Mouse (Mus musculus) G1E-ER4 (cell line): ENCODE measurements around the gene Ptar1. TPM values are rescaled to one million over a fixed set of nuclear protein-coding genes. Genes with fewer than 3 reads are reported as not detected.

ENCODE experiments used
- GATA1 ChIP-seq: IDR thresholded peaks from one replicate; pipeline ENCODE4 v1.8.0; 2012; ENCODE audit warnings: low read length, inconsistent platforms
- polyA plus RNA-seq: library from polyadenylated mRNA; stranded (reverse); fragments of >175 nt; gene quantifications from 2 replicates; pipeline ENCODE4 v1.2.3, GENCODE M21; 2012

The Ptar1 gene
- polyA plus RNA-seq: 0.57 and 0.68 TPM in 2 replicates

- TF ChIP-seq GATA1: no peak
Measured at GRCm38 (mm10) chr19:23687296-23688021, at the start of gene Ptar1. Ptar1 (plus strand) TSS chr19:23687429.

GRCm38 (mm10) chr19:23643819-23644218 is 43.4 kb upstream of the Ptar1 start:
- no peak for TF ChIP-seq GATA1

GRCm38 (mm10) chr19:23645347-23645746 is 41.9 kb upstream of the Ptar1 start:
- no peak for TF ChIP-seq GATA1

GRCm38 (mm10) chr19:23647308-23647707 is 39.9 kb upstream of the Ptar1 start:
- no peak for TF ChIP-seq GATA1

- TF ChIP-seq GATA1: no peak
Measured at GRCm38 (mm10) chr19:23652644-23653043, 34.6 kb upstream of the Ptar1 start, which contains the start of gene 1700028P14Rik. 1700028P14Rik (minus strand) TSS chr19:23652812.

- TF ChIP-seq GATA1: no peak
Measured at GRCm38 (mm10) chr19:23653154-23653553, 34.1 kb upstream of the Ptar1 start.

- no peak for TF ChIP-seq GATA1
Measured at GRCm38 (mm10) chr19:23657261-23657932, 29.8 kb upstream of the Ptar1 start.

GRCm38 (mm10) chr19:23658350-23658749 is 28.9 kb upstream of the Ptar1 start:
- no peak for TF ChIP-seq GATA1

- TF ChIP-seq GATA1: no peak
Measured at GRCm38 (mm10) chr19:23664083-23664482, 23.1 kb upstream of the Ptar1 start.

GRCm38 (mm10) chr19:23668142-23668655 is 19.0 kb upstream of the Ptar1 start:
- no peak for TF ChIP-seq GATA1

GRCm38 (mm10) chr19:23673021-23673420 is 14.2 kb upstream of the Ptar1 start:
- TF ChIP-seq GATA1: no peak

- no peak for TF ChIP-seq GATA1
Measured at GRCm38 (mm10) chr19:23686962-23687295, 300 bp upstream of the Ptar1 start.

GRCm38 (mm10) chr19:23688421-23688946 is 1.3 kb downstream of the Ptar1 start:
- no peak for TF ChIP-seq GATA1

GRCm38 (mm10) chr19:23694344-23694743 is 7.1 kb downstream of the Ptar1 start:
- TF ChIP-seq GATA1: no peak

- no peak for TF ChIP-seq GATA1
Measured at GRCm38 (mm10) chr19:23697861-23698260, 10.6 kb downstream of the Ptar1 start.

GRCm38 (mm10) chr19:23698366-23698765 is 11.1 kb downstream of the Ptar1 start:
- TF ChIP-seq GATA1: no peak

- no peak for TF ChIP-seq GATA1
Measured at GRCm38 (mm10) chr19:23699131-23699530, 11.9 kb downstream of the Ptar1 start.

- no peak for TF ChIP-seq GATA1
Measured at GRCm38 (mm10) chr19:23702896-23703295, 15.7 kb downstream of the Ptar1 start.
